Mouse (Mus musculus): Measurements from ENCODE around the gene Faap20. TPM values are rescaled to one million over a fixed set of nuclear protein-coding genes. Genes with fewer than 3 reads are reported as not detected.
A peak's percentile ranks its signal among the peaks of the same experiment; 100 is the strongest.

Gene Faap20
- polyA plus RNA-seq, 1 experiment from 2014 or later: 87.4 TPM

DNA sequence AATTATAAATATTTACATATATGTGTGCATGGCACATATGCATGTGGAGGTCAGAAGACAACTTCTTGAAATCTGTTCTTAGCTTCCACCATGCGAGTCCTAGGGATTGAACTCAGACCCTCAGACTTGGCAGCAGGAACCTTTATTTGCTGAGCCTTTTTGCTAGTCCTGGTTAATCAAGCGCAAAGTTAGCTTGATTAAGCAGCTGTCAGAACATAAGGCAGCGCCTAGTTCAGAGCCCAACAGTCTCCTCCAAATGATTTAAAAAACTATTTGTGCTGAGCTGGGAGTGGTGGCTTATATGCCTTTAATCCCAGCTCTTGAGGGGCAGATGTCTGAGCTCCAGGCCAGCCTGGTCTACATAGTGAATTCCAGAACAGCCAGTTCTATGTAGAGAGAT lies 1.5 kb downstream of the Faap20 start:
- 27% methylated on average over 3 of the region's 3 CpGs for WGBS
- Histone ChIP-seq H3K27ac (ENCODE audit: low read depth, low read length) (0 out of 2 replicates have a peak overlapping the region, but pooled peaks have one; percentile 99), H3K27me3 (replicated peaks; ENCODE audit: control insufficient read depth, insufficient read depth, low read length) (no peaks in the 10 kb centered on the region), H3K9ac (ENCODE audit: low read length) (peak overlapping the region; percentile 88; the same call in 1 of the 2 replicates), H3K36me3 (ENCODE audit: control insufficient read depth, insufficient read depth, low read length) (peaks cover 6% of the 10 kb centered on the region; the same call in 1 of the 2 replicates), H3K4me1 (ENCODE audit: control insufficient read depth, insufficient read depth, low read length) (peaks cover 20% of the 10 kb centered on the region), H3K4me3 (ENCODE audit: low read depth, low read length) (peak overlapping the region; percentile 59), H3K4me2 (ENCODE audit: low read length) (peak overlapping the region; percentile 93), H3K9me3 (replicated peaks; ENCODE audit: control insufficient read depth, low read length) (no peaks in the 10 kb centered on the region)
- peak; percentile 71 for DNase-seq (ENCODE audit: low spot score)
- ATAC-seq: no peak

DNA sequence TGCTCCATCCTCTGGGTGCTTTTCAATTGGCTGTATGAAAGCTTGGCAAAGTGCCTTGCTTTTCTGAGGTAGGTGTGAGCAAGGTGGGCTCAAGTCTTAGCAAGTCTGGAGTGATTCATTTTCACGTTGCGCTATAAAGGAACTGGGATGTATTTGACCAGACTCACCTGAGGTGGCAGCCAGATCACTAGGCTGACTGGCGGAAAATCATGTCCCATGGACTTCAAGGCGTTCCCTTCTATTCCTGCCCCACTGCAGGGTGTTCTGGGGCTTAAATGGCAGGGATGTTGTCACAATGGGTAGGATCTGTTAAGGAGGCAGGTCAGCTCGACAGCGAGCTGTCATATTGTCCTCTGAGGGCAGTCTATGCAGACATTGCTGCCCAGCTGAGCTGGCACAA lies 2.7 kb downstream of the Faap20 start:
- Histone ChIP-seq H3K4me1 (ENCODE audit: control insufficient read depth, insufficient read depth, low read length) (peaks cover 20% of the 10 kb centered on the region), H3K27me3 (replicated peaks; ENCODE audit: control insufficient read depth, insufficient read depth, low read length) (no peaks in the 10 kb centered on the region), H3K4me2 (ENCODE audit: low read length) (0 out of 2 replicates have a peak overlapping the region, but pooled peaks have one; percentile 93), H3K36me3 (ENCODE audit: control insufficient read depth, insufficient read depth, low read length) (peaks cover 13% of the 10 kb centered on the region; the same call in 1 of the 2 replicates), H3K4me3 (ENCODE audit: low read depth, low read length) (no peak overlapping the region), H3K9me3 (replicated peaks; ENCODE audit: control insufficient read depth, low read length) (no peaks in the 10 kb centered on the region), H3K27ac (ENCODE audit: low read depth, low read length) (no peak overlapping the region), H3K9ac (ENCODE audit: low read length) (peak overlapping the region; percentile 35; the same call in 1 of the 2 replicates)
- DNase-seq (ENCODE audit: low spot score) (no peak), ATAC-seq (no peak)
- WGBS: 83% methylated on average over 6 of the region's 6 CpGs

DNA sequence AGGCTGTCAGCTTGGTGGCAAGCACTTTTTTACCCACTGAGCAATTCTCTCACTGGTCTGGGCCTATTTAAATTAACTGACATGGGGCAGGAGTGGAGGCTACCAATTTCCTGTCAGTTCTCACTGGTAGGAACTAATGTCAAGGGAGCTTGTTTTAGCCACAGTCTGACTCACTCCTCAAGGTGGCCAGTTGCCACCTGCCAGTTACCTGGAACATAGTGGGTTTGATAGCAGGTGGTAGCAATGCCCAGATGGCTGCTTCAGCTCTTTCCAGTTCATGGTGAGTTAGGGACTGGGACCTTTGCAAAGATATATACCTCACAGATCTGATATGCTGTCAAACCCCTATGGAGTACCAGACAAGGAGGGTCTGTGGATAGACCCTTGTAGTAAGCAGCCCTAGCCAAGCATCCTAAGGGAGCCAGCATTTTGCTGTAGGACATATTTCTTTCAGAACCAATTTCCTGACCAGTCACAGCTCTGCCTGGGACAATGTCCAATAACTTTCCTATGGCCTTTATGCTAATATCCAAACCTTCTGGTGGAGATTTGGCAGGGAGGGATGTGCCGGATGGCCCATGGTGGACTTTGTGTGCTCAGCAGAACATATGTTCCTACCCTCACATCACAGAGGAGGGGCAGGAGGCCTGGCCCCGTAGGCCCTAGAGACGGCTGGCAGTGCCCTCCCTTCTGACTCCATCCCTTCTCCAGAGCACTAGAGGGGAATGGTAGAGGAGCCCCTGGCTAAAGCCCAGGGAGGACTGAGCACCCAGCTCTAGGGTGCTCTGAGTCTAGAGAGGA lies 15.1 kb downstream of the Faap20 start:
- Histone ChIP-seq H3K4me3 (ENCODE audit: low read depth, low read length) (no peak overlapping the region), H3K36me3 (ENCODE audit: control insufficient read depth, insufficient read depth, low read length) (peaks cover 7% of the 10 kb centered on the region; the same call in 1 of the 2 replicates), H3K27ac (ENCODE audit: low read depth, low read length) (no peak overlapping the region), H3K4me2 (ENCODE audit: low read length) (no peak overlapping the region), H3K4me1 (ENCODE audit: control insufficient read depth, insufficient read depth, low read length) (no peaks in the 10 kb centered on the region), H3K9me3 (replicated peaks; ENCODE audit: control insufficient read depth, low read length) (no peaks in the 10 kb centered on the region), H3K27me3 (replicated peaks; ENCODE audit: control insufficient read depth, insufficient read depth, low read length) (no peaks in the 10 kb centered on the region), H3K9ac (ENCODE audit: low read length) (no peak overlapping the region)
- ATAC-seq (no peak), DNase-seq (ENCODE audit: low spot score) (no peak)
- WGBS: 88% methylated on average over 3 of the region's 3 CpGs

DNA sequence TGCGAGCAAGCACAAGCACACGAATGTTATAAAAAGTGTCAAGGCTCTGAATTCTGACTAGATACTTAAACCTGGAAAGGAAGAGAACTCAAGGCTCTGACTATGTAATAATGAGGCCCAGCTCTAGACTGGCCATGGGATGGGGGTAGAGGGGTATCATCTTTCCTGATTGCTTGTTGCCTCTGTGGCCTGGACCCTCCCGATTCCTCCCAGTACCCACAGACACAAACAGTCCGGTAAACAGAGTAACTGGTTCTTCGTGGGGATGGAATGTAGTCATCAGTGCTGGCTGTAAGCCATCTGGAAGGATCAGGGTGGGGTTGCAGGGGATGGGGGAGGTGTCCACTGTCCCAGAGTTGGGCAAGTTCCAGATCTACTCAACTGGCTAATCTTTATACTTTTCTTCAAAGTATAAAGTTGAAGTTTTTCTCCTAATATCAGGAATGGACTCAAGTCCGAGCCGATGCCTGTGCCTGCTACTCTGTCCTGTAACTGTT lies 17.5 kb downstream of the Faap20 start:
- H3K9ac ChIP-seq (ENCODE audit: low read length): no peak overlapping the region
- H3K9me3 ChIP-seq (replicated peaks; ENCODE audit: control insufficient read depth, low read length): no peaks in the 10 kb centered on the region
- H3K27ac ChIP-seq (ENCODE audit: low read depth, low read length): no peak overlapping the region
- no peaks in the 10 kb centered on the region for H3K27me3 ChIP-seq (replicated peaks; ENCODE audit: control insufficient read depth, insufficient read depth, low read length)
- WGBS: 83% methylated on average over 7 of the region's 7 CpGs
- no peaks in the 10 kb centered on the region for H3K4me1 ChIP-seq (ENCODE audit: control insufficient read depth, insufficient read depth, low read length)
- H3K4me3 ChIP-seq (ENCODE audit: low read depth, low read length): no peak overlapping the region
- ATAC-seq (no peak), DNase-seq (ENCODE audit: low spot score) (no peak)
- peaks cover 9% of the 10 kb centered on the region; the same call in 1 of the 2 replicates for H3K36me3 ChIP-seq (ENCODE audit: control insufficient read depth, insufficient read depth, low read length)
- H3K4me2 ChIP-seq (ENCODE audit: low read length): no peak overlapping the region

DNA sequence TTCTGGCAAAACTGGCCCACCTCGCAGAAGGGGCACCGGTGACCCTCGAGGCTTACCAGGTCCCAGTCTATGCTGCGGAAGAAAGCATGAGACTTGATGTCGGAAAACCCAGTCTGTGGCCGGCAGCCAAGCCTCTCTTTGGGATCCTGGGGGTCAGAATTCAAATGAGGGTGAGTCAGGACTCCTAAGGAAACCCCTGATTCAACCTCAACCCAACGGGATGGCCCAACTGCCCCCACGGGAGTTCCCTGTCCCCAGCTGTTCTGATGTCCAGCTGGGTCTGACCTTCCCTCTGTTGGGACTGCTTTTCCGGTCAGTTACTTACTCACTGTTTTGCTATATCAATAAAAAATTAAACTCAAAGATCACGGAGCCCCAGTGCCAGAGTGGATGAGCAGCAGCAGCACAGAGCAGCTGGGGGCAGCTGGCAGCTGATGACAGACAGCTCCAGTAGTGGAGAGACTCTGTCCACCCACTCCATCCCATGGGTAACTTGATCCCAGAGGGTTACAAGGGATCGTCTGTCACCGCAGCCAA lies 18.1 kb downstream of the Faap20 start:
- H3K27me3 ChIP-seq (replicated peaks; ENCODE audit: control insufficient read depth, insufficient read depth, low read length): no peaks in the 10 kb centered on the region

DNA sequence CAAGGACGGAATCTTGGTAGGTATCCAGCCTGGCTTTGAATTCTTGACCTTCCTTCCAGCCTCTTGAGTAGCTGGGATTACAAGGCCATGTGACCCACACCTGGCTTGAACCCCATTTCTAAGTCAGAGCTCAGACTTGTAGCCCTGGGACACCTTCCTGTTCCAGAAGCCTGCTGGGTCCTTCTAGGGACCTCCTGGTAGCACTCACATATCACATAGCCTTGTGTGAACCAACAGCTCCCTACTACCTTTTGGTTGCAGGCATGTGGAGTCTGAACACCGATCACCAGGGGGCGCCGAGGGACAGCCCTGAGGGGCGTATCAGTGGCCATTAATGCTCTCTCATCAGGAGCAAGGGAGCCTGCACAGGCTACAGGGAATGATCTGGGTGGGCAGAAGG lies 18.8 kb downstream of the Faap20 start:
- no peak overlapping the region for H3K9ac ChIP-seq (ENCODE audit: low read length)
- H3K4me1 ChIP-seq (ENCODE audit: control insufficient read depth, insufficient read depth, low read length): no peaks in the 10 kb centered on the region
- WGBS: 43% methylated on average over 5 of the region's 5 CpGs
- peak; percentile 57 for DNase-seq (ENCODE audit: low spot score)
- no peak overlapping the region for H3K4me3 ChIP-seq (ENCODE audit: low read depth, low read length)
- no peak for ATAC-seq
- H3K27ac ChIP-seq (ENCODE audit: low read depth, low read length): no peak overlapping the region
- no peaks in the 10 kb centered on the region for H3K27me3 ChIP-seq (replicated peaks; ENCODE audit: control insufficient read depth, insufficient read depth, low read length)
- peaks cover 9% of the 10 kb centered on the region; the same call in 1 of the 2 replicates for H3K36me3 ChIP-seq (ENCODE audit: control insufficient read depth, insufficient read depth, low read length)
- no peaks in the 10 kb centered on the region for H3K9me3 ChIP-seq (replicated peaks; ENCODE audit: control insufficient read depth, low read length)
- no peak overlapping the region for H3K4me2 ChIP-seq (ENCODE audit: low read length)

More for the DNA sequence above, 18.1 kb downstream of the Faap20 start:
- no peaks in the 10 kb centered on the region for H3K9me3 ChIP-seq (replicated peaks; ENCODE audit: control insufficient read depth, low read length)
- H3K4me2 ChIP-seq (ENCODE audit: low read length): no peak overlapping the region
- no peak overlapping the region for H3K4me3 ChIP-seq (ENCODE audit: low read depth, low read length)
- H3K36me3 ChIP-seq (ENCODE audit: control insufficient read depth, insufficient read depth, low read length): peaks cover 9% of the 10 kb centered on the region; the same call in 1 of the 2 replicates
- no peak overlapping the region for H3K9ac ChIP-seq (ENCODE audit: low read length)
- ATAC-seq (no peak), DNase-seq (ENCODE audit: low spot score) (no peak)
- 72% methylated on average over 12 of the region's 12 CpGs for whole genome bisulfite sequencing
- no peaks in the 10 kb centered on the region for H3K4me1 ChIP-seq (ENCODE audit: control insufficient read depth, insufficient read depth, low read length)
- H3K27ac ChIP-seq (ENCODE audit: low read depth, low read length): no peak overlapping the region

DNA sequence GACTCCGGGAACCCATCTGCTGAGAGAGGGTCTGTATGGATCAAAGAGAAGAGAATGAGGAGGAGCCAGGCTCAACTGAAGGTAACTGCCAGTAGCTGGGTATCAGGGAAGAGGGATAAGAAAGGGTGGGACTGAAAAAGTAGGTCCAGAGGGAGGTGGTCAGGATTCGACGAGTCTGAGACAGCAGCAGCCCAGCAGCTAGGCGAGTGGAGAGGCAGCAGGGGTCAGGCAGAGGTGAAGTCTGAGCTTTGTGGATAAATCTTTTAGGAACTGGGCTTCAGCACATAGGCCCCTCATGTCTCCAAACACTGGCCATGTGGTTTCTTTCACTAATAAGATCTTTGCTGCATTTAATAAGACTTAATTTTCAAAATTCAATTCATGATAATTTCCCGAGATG lies 24.8 kb downstream of the Faap20 start:
- no peak overlapping the region for H3K4me3 ChIP-seq (ENCODE audit: low read depth, low read length)
- peaks cover 9% of the 10 kb centered on the region; the same call in 1 of the 2 replicates for H3K36me3 ChIP-seq (ENCODE audit: control insufficient read depth, insufficient read depth, low read length)
- ATAC-seq: no peak
- no peaks in the 10 kb centered on the region for H3K9me3 ChIP-seq (replicated peaks; ENCODE audit: control insufficient read depth, low read length)
- 0 out of 2 replicates have a peak, but pooled peaks cover 3% of the 10 kb centered on the region for H3K4me1 ChIP-seq (ENCODE audit: control insufficient read depth, insufficient read depth, low read length)
- no peak overlapping the region for H3K9ac ChIP-seq (ENCODE audit: low read length)
- H3K27ac ChIP-seq (ENCODE audit: low read depth, low read length): no peak overlapping the region
- H3K4me2 ChIP-seq (ENCODE audit: low read length): no peak overlapping the region
- 66% methylated on average over 5 of the region's 5 CpGs for WGBS
- no peak for DNase-seq (ENCODE audit: low spot score)
- no peaks in the 10 kb centered on the region for H3K27me3 ChIP-seq (replicated peaks; ENCODE audit: control insufficient read depth, insufficient read depth, low read length)

DNA sequence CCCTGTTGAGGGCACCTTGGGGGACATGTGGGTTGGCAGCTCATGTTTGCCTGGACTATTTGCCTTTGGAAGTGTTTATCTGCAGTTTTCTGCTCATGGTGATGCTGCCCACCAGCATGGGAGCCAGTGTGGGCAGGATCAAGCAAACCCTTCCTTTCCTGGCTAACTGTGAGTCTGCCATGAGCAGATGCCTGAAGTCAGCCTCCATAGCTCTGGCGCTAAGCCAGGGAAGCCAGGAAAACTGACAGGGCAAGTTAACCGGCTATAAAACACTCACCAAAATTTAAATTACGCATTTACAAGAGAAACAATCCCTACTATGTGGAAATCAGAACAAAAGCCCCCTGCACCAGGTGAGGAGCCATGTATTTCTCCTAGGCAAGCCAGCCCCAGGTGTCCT lies 25.2 kb downstream of the Faap20 start:
- Histone ChIP-seq H3K27me3 (replicated peaks; ENCODE audit: control insufficient read depth, insufficient read depth, low read length) (no peaks in the 10 kb centered on the region), H3K4me3 (ENCODE audit: low read depth, low read length) (no peak overlapping the region), H3K4me2 (ENCODE audit: low read length) (no peak overlapping the region), H3K36me3 (ENCODE audit: control insufficient read depth, insufficient read depth, low read length) (peaks cover 8% of the 10 kb centered on the region; the same call in 1 of the 2 replicates), H3K4me1 (ENCODE audit: control insufficient read depth, insufficient read depth, low read length) (0 out of 2 replicates have a peak, but pooled peaks cover 3% of the 10 kb centered on the region), H3K9me3 (replicated peaks; ENCODE audit: control insufficient read depth, low read length) (no peaks in the 10 kb centered on the region), H3K9ac (ENCODE audit: low read length) (0 out of 2 replicates have a peak overlapping the region, but pooled peaks have one; percentile 8), H3K27ac (ENCODE audit: low read depth, low read length) (no peak overlapping the region)
- no peak for ATAC-seq
- WGBS: 70% methylated on average over 3 of the region's 3 CpGs
- DNase-seq (ENCODE audit: low spot score): peak; percentile 33

All from forebrain, embryonic 14.5 days (tissue).